Mouse (Mus musculus): ENCODE data around the gene Slx1b.

DNA sequence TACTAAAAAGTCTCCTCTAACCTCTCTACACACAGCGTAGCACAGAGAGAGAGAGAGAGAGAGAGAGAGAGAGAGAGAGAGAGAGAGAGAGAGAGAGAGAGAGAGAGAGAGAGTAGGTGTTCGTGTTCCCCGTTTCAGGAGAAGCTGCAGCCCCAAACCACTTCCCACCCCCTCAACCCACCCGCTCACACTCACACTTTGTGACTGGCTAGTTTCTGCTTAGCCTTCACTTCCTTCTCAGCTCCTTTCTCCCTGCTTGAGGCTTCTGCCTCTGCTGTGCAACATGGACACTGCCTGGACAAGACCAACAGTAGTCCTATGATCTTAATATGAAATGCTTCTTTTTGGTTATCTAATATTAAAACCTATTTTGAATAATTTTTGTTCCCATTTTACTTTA, 14.7 kb upstream of the Slx1b start:
- no peak for TF ChIP-seq CTCF (IDR thresholded peaks at IDR 0.05; ENCODE audit: low read depth, low read length)
- TF ChIP-seq POLR2A (IDR thresholded peaks at IDR 0.05; ENCODE audit: extremely low read depth, insufficient read depth, low read length) = no peak
